Mouse (Mus musculus) layer of hippocampus, postnatal 25 days (tissue): Measurements from ENCODE around the gene Gng12. TPM values are rescaled to one million over a fixed set of nuclear protein-coding genes. Genes with fewer than 3 reads are reported as not detected.
"Not testable (repeated sequence)": the region's sequence is repeated elsewhere in the genome, so short reads cannot be mapped to it uniquely, and the experiment has no call there.

Source experiments
- DNase-seq, 2 experiments: peaks; one replicate each; pipeline ENCODE4 v3.0.0; 2022; ENCODE audit warnings: mixed read lengths in 2 of 2, low spot score in 1 of 2; ENCODE audit errors: extremely low spot score in 1 of 2
- total RNA-seq, 2 experiments: library from RNA; stranded (reverse); gene quantifications; 2 replicates each; pipeline ENCODE4 v1.2.3; 2021

Gene Gng12
- 10 to 100 TPM; 64.7 to 82.2 TPM for total RNA-seq

- DNase-seq: peak; percentile 67 to 70
Observed at GRCm38 (mm10) chr6:66896119-66896920, at the start of gene Gng12. Gng12 (plus strand) TSS chr6:66896397.

DNA sequence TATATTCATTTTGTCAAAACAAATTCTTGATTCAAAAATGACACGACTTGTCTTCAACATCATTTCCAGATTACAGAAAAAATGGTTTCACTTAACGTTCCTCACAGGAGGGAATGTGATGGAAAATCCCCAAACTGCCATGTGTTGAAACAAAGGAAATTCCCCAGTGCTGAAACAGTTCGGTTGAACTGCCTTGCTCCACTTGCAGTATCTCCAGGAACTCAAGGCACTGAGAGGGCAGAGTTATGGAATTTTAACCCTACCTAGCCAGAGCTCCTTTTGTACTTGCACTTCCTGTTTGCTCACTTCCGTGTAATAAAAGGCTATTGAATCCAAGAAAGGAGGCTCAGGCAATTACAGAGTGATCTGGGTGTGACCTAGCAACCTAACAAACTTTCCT lies 47.3 kb upstream of the Gng12 start:
- no peak for DNase-seq

DNA sequence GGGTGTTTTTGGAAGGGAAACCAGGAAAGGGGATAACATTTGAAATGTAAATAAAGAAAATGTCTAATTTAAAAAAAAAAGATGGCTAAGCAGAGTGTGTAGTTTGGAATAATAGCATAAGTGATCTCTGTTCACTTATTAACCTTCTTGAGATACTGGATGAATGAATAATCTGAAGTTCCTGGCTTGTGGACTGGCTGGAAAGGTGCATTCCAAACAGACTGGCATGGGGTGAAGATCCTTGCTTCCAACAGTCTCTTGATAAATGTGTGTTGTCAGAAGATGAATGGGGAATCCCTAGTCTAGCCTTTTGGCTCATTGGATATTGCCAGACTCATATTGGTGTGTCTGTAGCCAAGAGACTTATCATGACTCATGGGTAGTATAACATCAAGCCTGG lies 40.0 kb upstream of the Gng12 start:
- DNase-seq: no peak

GRCm38 (mm10) chr6:66858356-66858755 lies 37.8 kb upstream of the Gng12 start:
- DNase-seq: no peak

GRCm38 (mm10) chr6:66859391-66859790 lies 36.8 kb upstream of the Gng12 start:
- DNase-seq: no peak

- no peak for DNase-seq
Observed at GRCm38 (mm10) chr6:66864463-66864862, 31.7 kb upstream of the Gng12 start.

GRCm38 (mm10) chr6:66866295-66866694 lies 29.9 kb upstream of the Gng12 start:
- DNase-seq: no peak

- not testable (repeated sequence) for DNase-seq
Observed at GRCm38 (mm10) chr6:66877048-66877447, 19.1 kb upstream of the Gng12 start.

DNA sequence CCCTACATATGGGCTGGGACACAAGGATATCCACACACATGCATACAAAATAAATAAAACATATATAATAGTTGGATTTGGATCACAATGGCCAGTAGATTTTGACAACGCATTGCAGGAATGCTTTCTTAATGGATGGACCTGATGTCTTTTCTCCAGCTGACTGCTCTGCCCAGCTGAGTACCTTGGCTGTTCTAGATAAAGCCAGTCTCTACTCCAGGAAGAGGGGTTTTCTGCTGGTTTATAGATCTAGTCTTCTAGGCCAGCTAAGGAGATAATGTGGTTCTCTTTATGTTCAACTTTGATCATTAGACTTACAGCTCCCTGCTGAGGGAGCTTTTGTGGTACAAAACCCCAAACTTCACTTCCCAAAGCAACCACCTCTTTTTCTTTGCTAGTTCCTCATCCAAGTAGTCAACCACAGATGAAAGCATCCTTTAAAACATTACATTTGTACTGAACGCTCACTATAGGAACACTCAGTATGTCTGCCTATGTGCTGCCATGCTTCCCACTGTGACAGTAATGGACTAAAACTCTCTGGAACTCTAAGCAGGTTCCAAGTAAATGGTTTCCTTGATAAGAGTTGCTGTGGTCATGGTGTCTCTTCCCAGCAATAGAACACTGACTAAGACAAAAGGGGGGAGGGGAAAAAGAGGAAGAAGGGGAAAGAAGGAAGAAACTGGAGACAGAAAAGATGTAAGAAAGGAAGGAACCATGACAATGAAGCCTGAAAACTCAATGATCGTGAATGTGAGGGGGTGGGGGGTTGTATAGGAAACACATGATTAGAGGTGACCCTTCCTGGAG lies 5.6 kb upstream of the Gng12 start:
- DNase-seq: no peak

- DNase-seq: no peak
Observed at GRCm38 (mm10) chr6:66893950-66894349, 2.2 kb upstream of the Gng12 start.

GRCm38 (mm10) chr6:66894999-66895398 lies 1.2 kb upstream of the Gng12 start:
- DNase-seq: no peak

GRCm38 (mm10) chr6:66896921-66897645 lies 886 bp downstream of the Gng12 start:
- peak; percentile 14 to 18 for DNase-seq

- DNase-seq: no peak
Observed at GRCm38 (mm10) chr6:66897994-66898393, 1.8 kb downstream of the Gng12 start.

DNA sequence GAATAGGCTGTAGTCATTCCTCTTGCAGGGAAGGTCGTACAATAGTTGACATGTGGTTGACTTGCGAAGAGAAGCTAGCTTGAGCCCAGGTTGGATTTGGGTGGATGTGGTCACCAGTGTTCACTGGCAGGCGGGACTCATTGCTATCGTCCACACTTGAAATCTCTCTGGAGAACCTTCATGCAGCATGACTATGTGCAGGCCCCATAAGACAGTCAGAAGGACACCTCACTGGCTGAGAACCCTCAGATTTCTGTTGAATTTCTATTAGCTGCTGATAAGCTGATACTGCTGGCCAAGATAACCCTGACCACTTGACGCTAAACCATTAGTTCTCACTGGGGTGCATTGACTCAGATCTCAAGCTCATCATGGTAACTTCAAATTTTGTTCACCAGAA lies 5.7 kb downstream of the Gng12 start:
- no peak for DNase-seq

- DNase-seq: no peak
Observed at GRCm38 (mm10) chr6:66903206-66903605, 7.0 kb downstream of the Gng12 start.

DNA sequence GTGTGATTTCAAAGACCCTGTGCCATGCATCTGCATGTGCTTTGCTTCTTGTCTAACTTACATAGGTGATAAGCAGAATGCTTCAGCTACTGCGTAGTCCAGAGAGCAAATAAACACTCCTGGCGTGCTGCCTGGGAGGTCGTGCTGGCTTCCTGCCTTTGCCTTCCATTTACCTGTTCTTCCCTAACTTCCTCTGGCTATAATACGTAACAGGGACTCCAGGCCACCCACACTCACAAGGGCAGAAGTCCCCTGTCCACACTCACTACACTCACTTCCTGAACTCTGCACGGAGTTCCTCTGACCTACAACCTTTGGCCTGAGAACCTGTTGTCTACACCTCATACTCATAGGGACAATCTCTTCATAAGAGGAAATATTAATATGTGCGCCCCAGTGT lies 7.5 kb downstream of the Gng12 start:
- DNase-seq: no peak

GRCm38 (mm10) chr6:66906244-66906643 lies 10.0 kb downstream of the Gng12 start:
- DNase-seq: no peak

DNA sequence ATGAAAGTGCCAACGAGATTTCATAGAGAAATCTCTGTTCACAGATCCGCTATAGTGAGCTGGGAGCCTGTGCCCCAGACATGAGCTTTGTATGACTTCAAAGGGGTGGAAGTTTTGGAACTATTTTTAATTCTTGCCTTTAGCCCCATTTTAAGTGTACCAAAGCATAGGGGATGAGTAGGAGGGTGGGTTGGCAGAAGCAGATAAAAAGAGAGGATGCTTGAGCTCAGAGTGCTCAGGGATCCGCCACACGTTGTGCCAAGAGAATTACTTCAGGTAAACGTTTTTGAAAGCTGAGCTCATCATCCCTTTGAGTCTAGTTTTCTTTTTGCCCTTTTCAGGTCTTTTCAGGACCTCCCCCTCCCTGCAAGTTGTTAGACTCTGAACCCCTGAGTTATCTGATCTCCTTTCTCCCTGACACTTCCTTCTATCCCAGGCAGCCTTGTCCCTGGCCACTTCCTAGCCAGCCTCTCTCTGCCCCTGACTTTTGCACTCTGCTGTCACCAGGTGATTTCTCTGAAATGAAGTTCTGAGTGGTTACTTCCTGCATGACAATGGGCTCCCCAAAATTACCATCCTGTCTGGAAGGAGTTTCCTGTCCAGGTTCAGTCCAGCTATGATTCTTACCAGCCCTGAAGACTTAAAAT lies 12.3 kb downstream of the Gng12 start:
- no peak for DNase-seq

DNA sequence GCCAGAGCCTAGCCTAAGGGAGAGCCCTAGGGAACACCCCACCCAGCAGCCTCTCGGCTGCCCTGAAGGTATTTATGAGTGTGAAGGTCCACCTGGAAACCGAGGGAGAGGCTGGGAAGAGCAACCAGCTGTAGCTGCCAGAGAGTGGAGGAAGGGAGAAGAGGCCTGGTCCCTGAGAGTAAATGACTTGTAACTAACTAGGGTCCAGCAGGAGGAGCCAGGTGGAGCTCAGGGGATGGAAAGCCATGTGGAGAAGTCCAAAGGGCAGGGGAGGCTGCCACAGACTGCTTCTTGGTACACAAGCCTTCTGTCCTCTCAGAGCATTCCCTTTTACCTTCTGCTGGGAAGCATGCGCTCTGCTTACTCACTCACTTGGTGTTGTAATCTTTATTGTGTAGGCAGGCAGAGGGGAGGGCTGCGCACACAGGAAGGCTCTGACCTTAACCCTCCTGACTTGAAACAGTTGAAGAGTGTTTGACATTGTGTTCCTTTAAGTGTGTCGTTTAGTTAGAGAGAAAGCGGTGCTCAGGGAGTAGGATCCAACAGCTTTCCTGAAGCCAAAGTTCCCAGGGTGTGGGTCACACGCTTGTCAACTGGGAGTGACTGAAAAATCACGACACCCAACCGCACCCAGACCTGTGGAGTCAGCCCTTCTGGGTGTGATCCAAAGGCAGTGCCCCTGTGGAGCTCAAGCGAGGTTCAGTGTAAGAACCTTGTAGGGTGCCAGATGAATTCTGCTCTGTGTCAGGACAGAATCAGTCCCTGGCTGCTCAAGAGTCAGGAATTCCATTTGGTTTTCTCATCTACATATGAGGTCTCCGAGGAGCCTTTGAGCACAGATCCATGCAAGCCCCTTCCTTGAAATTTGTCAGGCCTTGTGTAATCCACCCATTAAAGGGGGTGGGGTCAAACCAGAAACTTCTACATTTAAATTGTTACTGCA lies 14.6 kb downstream of the Gng12 start:
- no peak for DNase-seq
